Mouse (Mus musculus) MEL (cell line): ENCODE data around the gene C2. TPM values are rescaled to one million over a fixed set of nuclear protein-coding genes. Genes with fewer than 3 reads are reported as not detected.

ENCODE experiments used
- DNase-seq: peaks from one replicate; pipeline ENCODE4 v3.0.0; 2011; ENCODE audit warnings: low read depth, low spot score
- H3K27ac ChIP-seq: 2 replicates; pipeline ENCODE4 v1.5.1; 2012; ENCODE audit warnings: low read depth, mild to moderate bottlenecking, control low read depth, low read length, moderate library complexity; ENCODE audit not compliant: control insufficient read depth
- H3K27me3 ChIP-seq, 2 experiments: fragments of 150-350 bp in 1 of 2; sonication (generic) in 1 of 2; 2 replicates each; pipeline ENCODE4 v1.6.1; 2012; ENCODE audit warnings: low read length in 2 of 2, mild to moderate bottlenecking in 2 of 2, improper control_type of control experiment in 1 of 2, moderate library complexity in 1 of 2; ENCODE audit not compliant: insufficient read depth in 2 of 2, control insufficient read depth in 1 of 2
- H3K36me3 ChIP-seq, 2 experiments: 2 replicates each; pipeline ENCODE4 v1.6.1; 2012 to 2014; ENCODE audit warnings: low read length in 2 of 2, improper control_type of control experiment in 1 of 2, inconsistent platforms in 1 of 2, mild to moderate bottlenecking in 1 of 2; ENCODE audit not compliant: insufficient read depth in 2 of 2, control insufficient read depth in 1 of 2
- H3K4me1 ChIP-seq, 2 experiments: fragments of 150-350 bp in 1 of 2; sonication (generic) in 1 of 2; 2 replicates each; pipeline ENCODE4 v1.6.1; 2012; ENCODE audit warnings: low read length in 2 of 2, improper control_type of control experiment in 1 of 2, mild to moderate bottlenecking in 1 of 2; ENCODE audit not compliant: insufficient read depth in 2 of 2, control insufficient read depth in 1 of 2
- H3K4me3 ChIP-seq, 2 experiments: fragments of 150-350 bp in 1 of 2; sonication (generic) in 1 of 2; 2 replicates each; pipeline ENCODE4 v1.5.1; 2012; ENCODE audit warnings: low read depth in 2 of 2, low read length in 2 of 2, mild to moderate bottlenecking in 2 of 2, moderate library complexity in 2 of 2, control low read depth in 1 of 2, improper control_type of control experiment in 1 of 2; ENCODE audit not compliant: control insufficient read depth in 1 of 2, insufficient read depth in 1 of 2
- H3K79me2 ChIP-seq: 2 replicates; pipeline ENCODE4 v1.6.1; 2012; ENCODE audit warnings: mild to moderate bottlenecking, low read length, moderate library complexity; ENCODE audit not compliant: control insufficient read depth, poor library complexity, insufficient read depth
- H3K9ac ChIP-seq: 2 replicates; pipeline ENCODE4 v1.6.1; 2012; ENCODE audit warnings: low read depth, mild to moderate bottlenecking, control low read depth, low read length, moderate library complexity; ENCODE audit not compliant: control insufficient read depth, poor library complexity, severe bottlenecking
- H3K9me3 ChIP-seq: fragments of 150-350 bp; sonication (generic); replicated peaks from 2 replicates; pipeline ENCODE4 v1.6.1; 2012; ENCODE audit warnings: mild to moderate bottlenecking, low read length, improper control_type of control experiment, moderate library complexity; ENCODE audit not compliant: insufficient read depth
- CTCF ChIP-seq, 3 experiments: IDR thresholded peaks in 2 of 3; conservative IDR thresholded peaks in 1 of 3; 2 replicates each; pipeline ENCODE4 v1.5.1; 2011 to 2012; ENCODE audit warnings: low read length in 3 of 3, low read depth in 2 of 3, mild to moderate bottlenecking in 2 of 3, improper control_type of control experiment in 1 of 3, inconsistent platforms in 1 of 3, mixed read lengths in 1 of 3, moderate library complexity in 1 of 3; ENCODE audit not compliant: control insufficient read depth in 1 of 3, insufficient read depth in 1 of 3, poor library complexity in 1 of 3, severe bottlenecking in 1 of 3
- MAFK ChIP-seq: IDR thresholded peaks from 2 replicates; pipeline ENCODE4 v1.6.1; 2011; ENCODE audit warnings: low read depth, mild to moderate bottlenecking, low read length, improper control_type of control experiment, borderline replicate concordance
- MEF2A ChIP-seq: IDR thresholded peaks from 2 replicates; pipeline ENCODE4 v1.6.1; 2014; ENCODE audit warnings: low read depth, mild to moderate bottlenecking, inconsistent platforms, low read length, improper control_type of control experiment; ENCODE audit not compliant: poor library complexity, insufficient replicate concordance, severe bottlenecking; ENCODE audit errors: extremely low read depth
- MYB ChIP-seq: IDR thresholded peaks from 2 replicates; pipeline ENCODE4 v1.6.1; 2011; ENCODE audit warnings: mild to moderate bottlenecking, low read depth, low read length, improper control_type of control experiment
- RAD21 ChIP-seq: IDR thresholded peaks from 2 replicates; pipeline ENCODE4 v1.6.1; 2011; ENCODE audit warnings: mild to moderate bottlenecking, low read depth, low read length, improper control_type of control experiment
- SIN3A ChIP-seq: IDR thresholded peaks from 2 replicates; pipeline ENCODE4 v1.6.1; 2012; ENCODE audit warnings: low read length, improper control_type of control experiment, inconsistent platforms
- SMC3 ChIP-seq: IDR thresholded peaks from 2 replicates; pipeline ENCODE4 v1.6.1; 2011; ENCODE audit warnings: low read depth, low read length, improper control_type of control experiment
- ZC3H11A ChIP-seq: IDR thresholded peaks from 2 replicates; pipeline ENCODE4 v1.6.1; 2012; ENCODE audit warnings: low read depth, mild to moderate bottlenecking, inconsistent platforms, low read length, improper control_type of control experiment
- ZKSCAN1 ChIP-seq: IDR thresholded peaks from 2 replicates; pipeline ENCODE4 v1.6.1; 2012; ENCODE audit warnings: low read depth, mild to moderate bottlenecking, inconsistent platforms, low read length, improper control_type of control experiment, moderate library complexity
- polyA plus RNA-seq, 2 experiments: library from polyadenylated mRNA; stranded (reverse) in 1 of 2; unstranded in 1 of 2; fragments of >175 nt in 1 of 2; fragments of >200 nt in 1 of 2; gene quantifications; 2 replicates each; pipeline versions ENCODE4 v1.2.1 to v1.2.4; 2012; ENCODE audit warnings: low replicate concordance in 2 of 2, low read depth in 1 of 2; ENCODE audit not compliant: insufficient read length in 2 of 2, insufficient read depth in 1 of 2, missing spikeins in 1 of 2
- total RNA-seq: library from RNA; depleted of rRNA; stranded (reverse); fragments of 300-350 nt; gene quantifications from 2 replicates; pipeline ENCODE4 v1.2.3, GENCODE M21; 2012

The C2 gene
- total and polyA plus RNA-seq, 3 experiments: 2.2 to 9.4 TPM; not detected in 1

DNA sequence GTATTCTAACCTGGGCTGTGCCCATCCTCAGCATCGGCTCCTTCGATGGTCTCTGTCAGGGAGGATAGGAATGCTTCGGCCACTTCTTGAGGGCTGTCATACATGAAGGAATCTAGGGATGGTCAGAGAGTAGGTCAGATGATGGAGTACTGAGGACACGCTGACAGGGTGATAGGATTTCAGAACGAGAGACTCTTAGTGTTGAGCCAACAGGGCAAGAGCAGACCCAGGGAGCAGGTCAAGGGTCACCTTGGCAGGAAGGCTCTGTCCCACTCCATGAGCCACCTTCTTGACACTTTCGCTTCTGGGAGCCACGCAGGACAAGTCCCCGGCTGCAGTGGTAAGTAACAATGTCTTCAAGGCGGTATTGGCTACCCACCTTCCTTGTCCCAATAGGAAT is 37.6 kb downstream of the C2 start:
- TF ChIP-seq MAFK (no peak), MEF2A (no peak)
- no peaks in the 10 kb centered on the region for H3K79me2 ChIP-seq
- H3K4me1 ChIP-seq: no peaks in the 10 kb centered on the region
- no peaks in the 10 kb centered on the region for H3K9me3 ChIP-seq
- H3K9ac ChIP-seq: no peak overlapping the region
- no peak overlapping the region for H3K4me3 ChIP-seq
- no peak for DNase-seq
- no peaks in the 10 kb centered on the region for H3K27me3 ChIP-seq
- no peaks in the 10 kb centered on the region for H3K36me3 ChIP-seq
- H3K27ac ChIP-seq: no peak overlapping the region

GRCm38 (mm10) chr17:34858670-34859069 is 39.4 kb downstream of the C2 start:
- Histone ChIP-seq H3K4me1 (no peaks in the 10 kb centered on the region), H3K9ac (no peak overlapping the region), H3K27ac (no peak overlapping the region), H3K36me3 (no peaks in the 10 kb centered on the region), H3K27me3 (no peaks in the 10 kb centered on the region), H3K4me3 (no peak overlapping the region), H3K9me3 (no peaks in the 10 kb centered on the region), H3K79me2 (no peaks in the 10 kb centered on the region)
- TF ChIP-seq ZC3H11A (no peak), MYB (no peak)
- no peak for DNase-seq

- DNase-seq: peak; percentile 43
- no peak overlapping the region for H3K4me3 ChIP-seq
- no peak overlapping the region for H3K27ac ChIP-seq
- H3K27me3 ChIP-seq: no peaks in the 10 kb centered on the region
- H3K9ac ChIP-seq: no peak overlapping the region
- TF ChIP-seq RAD21 (peak; percentile 61), ZC3H11A (peak; percentile 37; the same call in 1 of the 2 replicates), CTCF (IDR thresholded peaks at IDR 0.05 in 2 of 3, conservative IDR thresholded peaks at IDR 0.05 in 1 of 3; ENCODE audit: control insufficient read depth in 1 of 3, insufficient read depth in 1 of 3, low read depth in 2 of 3, low read length in 3 of 3, poor library complexity in 1 of 3, severe bottlenecking in 1 of 3) (peak; percentile 75 to 81 (median 78)), ZKSCAN1 (no peak), MAFK (no peak), SIN3A (no peak), SMC3 (peak; percentile 85)
- TF ChIP-seq, all 39 proteins: peak for 4
- Histone ChIP-seq H3K9me3 (no peaks in the 10 kb centered on the region), H3K79me2 (peaks cover 7% of the 10 kb centered on the region), H3K36me3 (peaks cover 0 to 5% of the 10 kb centered on the region in 2 experiments; a peak in 2 of 4 replicates), H3K4me1 (peaks cover 0 to 3% of the 10 kb centered on the region in 2 experiments; a peak in 2 of 4 replicates)
Measured at GRCm38 (mm10) chr17:34855825-34856224, 42.2 kb downstream of the C2 start.
